8 mouse cellular contexts compared by ENCODE assay signal in the genomic region with DNA sequence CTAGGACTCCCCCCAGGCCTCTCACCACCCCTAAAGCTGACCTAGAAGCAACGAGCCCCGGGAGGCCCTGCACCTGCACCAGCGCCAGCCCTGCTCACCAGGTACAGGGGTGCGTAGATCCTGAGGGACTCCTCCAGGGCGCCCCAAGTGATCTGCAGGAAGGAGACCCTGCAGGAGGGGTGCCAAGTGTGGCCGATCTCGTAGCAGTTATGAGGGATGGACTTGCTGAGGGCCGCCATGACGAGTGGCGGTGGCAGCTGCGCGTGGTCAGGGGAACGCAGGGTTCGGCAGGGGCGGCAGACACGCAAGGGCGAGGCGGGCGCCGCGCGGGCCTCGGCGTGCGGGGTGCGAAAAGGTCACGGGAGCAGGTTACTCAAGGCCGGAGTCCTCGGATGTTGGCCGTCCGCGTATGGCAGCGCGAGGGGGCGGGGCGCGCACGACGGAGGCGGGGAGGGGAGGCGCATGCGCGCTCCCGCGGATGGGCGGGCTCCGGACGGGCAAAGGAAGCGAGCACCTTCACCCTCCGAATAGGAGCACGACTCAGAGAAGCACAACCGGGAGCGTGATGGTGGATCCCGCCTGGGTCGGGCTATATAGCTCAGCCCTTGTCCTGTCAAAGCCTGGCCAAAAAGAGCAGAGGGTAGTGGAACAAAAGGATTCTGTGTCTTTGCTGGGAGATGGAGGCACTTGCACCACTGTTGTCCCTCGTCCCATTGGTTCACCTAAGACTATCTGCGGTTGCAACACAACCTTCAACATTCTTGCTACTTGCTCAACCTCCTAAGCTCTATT.
DNase-seq lines count a peak whose midpoint lies in the region; ATAC-seq and TF ChIP-seq lines count a peak whose summit lies in the region.

No protein-coding gene starts in this region.

- H3K4me2 ChIP-seq in embryonic facial prominence, embryonic 15.5 days (replicated peaks): peak overlapping the region; percentile 87
- H3K4me2 ChIP-seq in kidney, embryonic 15.5 days: peak overlapping the region; percentile 88

- no peaks in the 10 kb centered on the region for H3K9me3 ChIP-seq in embryonic facial prominence, embryonic 15.5 days (replicated peaks)
- H3K9me3 ChIP-seq in heart, embryonic 10.5 days: no peaks in the 10 kb centered on the region
- H3K9me3 ChIP-seq in kidney, embryonic 15.5 days (replicated peaks): no peaks in the 10 kb centered on the region

- 0 out of 2 replicates have a peak, but pooled peaks have one; percentile 46 for TF ChIP-seq POLR2A in bone marrow, adult 2 months (IDR thresholded peaks at IDR 0.05; ENCODE audit: borderline replicate concordance, control insufficient read depth, low read depth, low read length)

- H3K36me3 ChIP-seq in embryonic facial prominence, embryonic 15.5 days: no peaks in the 10 kb centered on the region
- H3K36me3 ChIP-seq in heart, embryonic 10.5 days: no peaks in the 10 kb centered on the region
- no peaks in the 10 kb centered on the region for H3K36me3 ChIP-seq in kidney, embryonic 15.5 days

- peak overlapping the region; percentile 94 for H3K9ac ChIP-seq in embryonic facial prominence, embryonic 15.5 days
- peak overlapping the region; percentile 87 for H3K9ac ChIP-seq in kidney, embryonic 15.5 days

- peak; percentile 91 for ATAC-seq in embryonic facial prominence, embryonic 15.5 days (ENCODE audit: insufficient number of reproducible peaks, low FRiP score, low TSS enrichment, low read depth)
- ATAC-seq in kidney, embryonic 15.5 days (replicated peaks; ENCODE audit: low FRiP score): peak; percentile 97
- peak; percentile 67 for ATAC-seq in monocyte, adult 5-6 weeks (replicated peaks; ENCODE audit: insufficient number of reproducible peaks, low FRiP score, low TSS enrichment, poor library complexity, severe bottlenecking)

- peaks cover 3% of the 10 kb centered on the region for H3K4me1 ChIP-seq in bone marrow, adult 2 months (ENCODE audit: control insufficient read depth, insufficient read depth, low read length)
- H3K4me1 ChIP-seq in embryonic facial prominence, embryonic 15.5 days: peaks cover 13% of the 10 kb centered on the region
- H3K4me1 ChIP-seq in heart, embryonic 10.5 days: peaks cover 17% of the 10 kb centered on the region
- peaks cover 27% of the 10 kb centered on the region for H3K4me1 ChIP-seq in kidney, embryonic 15.5 days

- no peak for TF ChIP-seq CTCF in bone marrow, adult 2 months (IDR thresholded peaks at IDR 0.05; ENCODE audit: control insufficient read depth, insufficient read depth, low read length)

- H3K27ac ChIP-seq in bone marrow, adult 2 months (ENCODE audit: control insufficient read depth, insufficient read depth, low read depth, low read length, poor library complexity): peak overlapping the region; percentile 79
- H3K27ac ChIP-seq in embryonic facial prominence, embryonic 15.5 days (replicated peaks): peak overlapping the region; percentile 69
- H3K27ac ChIP-seq in heart, embryonic 10.5 days: peak overlapping the region; percentile 95
- peak overlapping the region; percentile 80 for H3K27ac ChIP-seq in kidney, embryonic 15.5 days

- peak; percentile 87 for DNase-seq in 416B (ENCODE audit: low read depth)
- DNase-seq in heart, embryonic 10.5 days (ENCODE audit: low spot score): peak; percentile 94
- DNase-seq in liver: peak; percentile 93
- peak; percentile 89 to 96 for DNase-seq in spleen, postnatal 4 days (ENCODE audit: low spot score in 2 of 2)

- H3K4me3 ChIP-seq in bone marrow, adult 2 months (replicated peaks; ENCODE audit: control insufficient read depth, low read depth, low read length): peak overlapping the region; percentile 98
- peak overlapping the region; percentile 94 for H3K4me3 ChIP-seq in embryonic facial prominence, embryonic 15.5 days (replicated peaks)
- H3K4me3 ChIP-seq in heart, embryonic 10.5 days: peak overlapping the region; percentile 97
- H3K4me3 ChIP-seq in kidney, embryonic 15.5 days (replicated peaks): peak overlapping the region; percentile 74

- WGBS in bone marrow, adult 2 months: under 1% methylated on average over 57 of the region's 57 CpGs
- WGBS in embryonic facial prominence, embryonic 15.5 days: 1% methylated on average over 55 of the region's 57 CpGs
- under 1% methylated on average over 57 of the region's 57 CpGs for WGBS in heart, embryonic 10.5 days
- WGBS in kidney, embryonic 15.5 days: under 1% methylated on average over 57 of the region's 57 CpGs

- H3K27me3 ChIP-seq in embryonic facial prominence, embryonic 15.5 days: no peaks in the 10 kb centered on the region
- no peaks in the 10 kb centered on the region for H3K27me3 ChIP-seq in heart, embryonic 10.5 days (ENCODE audit: insufficient read depth, poor library complexity, severe bottlenecking)
- no peaks in the 10 kb centered on the region for H3K27me3 ChIP-seq in kidney, embryonic 15.5 days

Comparison
In these comparisons a context has a peak if more than half of its experiments do, and no peak if none do; other contexts are left out.
1. Peak in every context shown above with its lines: DNase-seq, ATAC-seq, H3K4me3 ChIP-seq and H3K27ac ChIP-seq.